Mouse (Mus musculus): ENCODE data around the gene Mc1r. TPM values are rescaled to one million over a fixed set of nuclear protein-coding genes. Genes with fewer than 3 reads are reported as not detected.

Mc1r gene
- not detected for total RNA-seq (2021)
- long read RNA-seq, experiment 1, result 0 reads
- long read RNA-seq, experiment 2, result 0 reads

DNA sequence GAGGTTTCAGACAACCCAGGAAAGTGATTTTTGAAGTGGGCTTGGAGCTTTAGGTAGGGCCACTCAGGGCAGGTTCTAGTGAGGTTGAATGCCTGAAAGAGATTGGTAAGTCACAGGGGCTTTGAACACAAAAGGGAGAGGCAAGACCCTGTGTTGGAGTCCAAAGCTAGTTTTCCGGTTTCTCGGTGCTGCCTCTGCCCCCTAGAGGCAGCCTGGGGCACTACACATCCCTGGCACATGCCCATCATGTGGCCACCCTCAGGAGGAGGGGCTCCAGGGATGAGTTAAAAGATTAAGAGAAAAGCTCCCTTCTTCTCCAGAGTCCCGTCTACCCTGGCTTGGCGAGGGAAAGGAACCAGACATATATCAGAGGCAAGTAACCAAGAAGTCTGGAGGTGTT, at the start of gene Mc1r:
Gene Mc1r, plus strand, starts transcription at position 322 of the 400 bp plus-strand sequence.
- DNase-seq (ENCODE audit: low spot score in 2 of 2), result peak; percentile 56 to 61

DNA sequence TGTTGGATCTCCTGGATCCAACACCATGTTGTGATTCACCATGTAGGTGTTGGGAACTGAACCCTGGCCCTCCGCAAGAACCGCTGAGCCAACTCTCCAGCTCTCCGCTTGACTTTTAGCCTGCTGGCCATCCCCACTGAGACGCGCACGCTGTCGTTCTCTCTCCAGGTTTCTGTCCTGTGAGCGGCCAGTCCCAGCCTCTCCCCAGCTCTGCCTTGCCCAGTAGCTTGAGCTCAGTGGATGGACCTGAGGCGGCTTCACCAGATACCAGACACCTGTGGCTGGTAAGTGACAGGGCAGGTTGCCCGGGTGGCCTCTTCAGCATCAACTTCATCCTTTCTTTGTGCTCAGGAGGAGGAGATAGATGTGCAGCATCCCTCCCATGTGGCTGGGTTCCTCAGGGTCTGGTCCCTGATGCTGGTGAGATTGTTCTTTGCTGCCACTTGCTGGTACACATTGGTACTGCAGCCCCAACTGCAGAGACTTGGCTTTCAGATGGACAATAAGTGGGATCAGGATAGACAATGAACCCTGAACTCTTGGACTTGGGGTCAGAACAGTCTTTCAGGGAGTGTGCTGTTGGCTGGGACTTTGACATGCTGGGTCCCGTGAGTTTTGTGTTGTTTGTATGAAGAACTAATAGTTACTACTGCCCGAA, 45.7 kb upstream of the Mc1r start:
- peak; percentile 75 to 82 for DNase-seq (ENCODE audit: low spot score in 2 of 2)

DNA sequence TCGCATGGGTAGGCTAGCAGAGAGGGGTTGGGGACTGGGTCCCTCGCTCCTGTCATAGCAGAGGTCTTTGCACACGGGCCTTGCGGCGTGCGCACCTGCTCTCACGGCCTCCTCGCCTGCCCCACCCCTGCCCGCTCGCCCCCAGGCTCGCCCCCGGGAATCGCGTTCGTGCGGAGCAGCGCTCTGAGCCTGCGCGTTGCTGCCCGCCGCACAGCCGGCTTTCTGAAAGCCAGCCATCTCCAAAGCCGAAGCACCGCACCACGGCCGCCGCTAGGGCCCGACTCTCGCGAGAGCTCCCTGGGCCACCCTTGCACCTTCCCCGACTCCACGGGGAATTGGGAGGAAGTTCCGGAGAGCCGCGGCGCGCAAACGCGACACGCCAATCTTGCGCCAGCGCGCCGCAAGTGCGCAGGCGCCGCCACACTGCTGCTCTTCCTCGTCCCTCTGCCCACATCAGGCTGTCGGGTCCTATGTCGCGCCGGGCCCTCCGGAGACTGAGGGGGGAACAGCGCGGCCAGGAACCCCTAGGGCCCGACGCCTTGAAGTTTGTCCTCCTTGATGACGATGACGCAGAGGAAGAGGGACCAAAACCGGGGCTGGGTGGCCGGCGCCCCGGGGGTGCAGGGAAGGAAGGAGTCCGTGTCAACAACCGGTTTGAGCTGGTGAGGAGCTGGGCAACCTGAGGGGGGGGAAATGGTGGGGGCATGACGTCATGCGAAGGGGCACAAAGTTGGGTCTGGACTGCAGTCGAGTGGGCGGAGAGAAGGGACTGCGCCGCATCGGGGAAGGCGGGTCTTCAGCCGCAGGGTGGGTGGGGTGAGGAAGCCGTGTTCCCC, 33.3 kb upstream of the Mc1r start, which contains the start of gene Tcf25:
Gene Tcf25, plus strand, starts transcription at position 351 of the 836 bp plus-strand sequence.
- peak; percentile 91 to 94 for DNase-seq (ENCODE audit: low spot score in 2 of 2)

DNA sequence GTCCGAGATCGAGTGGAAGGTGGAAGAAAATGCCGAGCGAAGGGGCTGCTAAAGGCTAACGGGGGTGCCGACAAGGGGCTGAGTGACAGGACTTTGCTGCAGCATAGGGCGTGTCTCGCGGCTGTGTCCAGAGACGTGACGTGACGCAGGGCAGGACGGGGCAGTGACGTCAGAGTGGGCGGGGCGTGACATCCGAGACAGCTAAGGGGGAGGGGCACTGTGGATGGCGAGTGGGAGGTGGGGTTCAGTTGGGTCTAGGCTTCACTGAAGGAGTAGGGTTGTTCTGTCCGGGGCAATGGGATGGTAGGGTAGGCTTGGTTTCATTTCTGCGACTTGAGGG, 32.7 kb upstream of the Mc1r start:
- DNase-seq (ENCODE audit: low spot score in 2 of 2), result peak; percentile 97

DNA sequence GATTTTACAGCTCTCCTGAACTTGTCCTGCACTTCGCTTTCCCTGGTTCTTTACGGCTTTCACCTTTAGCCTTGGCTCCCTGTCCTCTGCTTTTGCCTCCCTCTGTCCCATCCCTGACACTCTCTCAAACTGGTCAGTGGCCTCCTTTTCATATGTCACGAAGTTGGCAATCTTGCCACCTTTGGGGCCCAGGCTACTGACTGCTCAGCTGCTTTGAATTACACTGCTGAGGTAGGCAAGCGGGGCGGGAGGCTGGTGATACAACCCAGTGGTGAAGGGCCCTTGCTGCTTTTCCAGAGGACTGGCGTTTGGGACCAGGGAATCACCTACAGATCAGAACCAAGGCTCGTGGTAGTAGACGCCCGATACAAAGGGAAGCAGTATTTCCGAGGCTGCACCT, 31.2 kb upstream of the Mc1r start:
- no peak for DNase-seq (ENCODE audit: low spot score in 2 of 2)

DNA sequence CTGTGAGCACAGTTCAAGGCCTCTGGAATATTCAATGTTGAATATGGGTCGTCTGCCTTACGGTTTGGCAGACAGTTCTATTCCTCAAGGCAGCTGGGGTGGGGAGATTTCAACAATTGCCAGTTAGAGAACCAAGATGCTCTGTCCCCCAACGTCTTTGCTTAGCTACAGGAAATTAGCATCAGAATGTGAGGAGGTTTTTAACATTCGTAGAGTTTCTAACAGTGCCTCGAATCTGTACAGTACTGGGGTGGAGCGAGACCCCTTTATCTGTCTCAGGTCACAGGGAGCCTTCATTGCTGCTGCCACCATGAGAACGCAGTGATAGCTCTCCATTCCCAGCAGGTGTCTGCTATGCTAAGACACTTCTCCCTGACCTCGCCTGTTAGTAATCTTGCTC, 30.8 kb upstream of the Mc1r start:
- DNase-seq (ENCODE audit: low spot score in 2 of 2), result no peak

DNA sequence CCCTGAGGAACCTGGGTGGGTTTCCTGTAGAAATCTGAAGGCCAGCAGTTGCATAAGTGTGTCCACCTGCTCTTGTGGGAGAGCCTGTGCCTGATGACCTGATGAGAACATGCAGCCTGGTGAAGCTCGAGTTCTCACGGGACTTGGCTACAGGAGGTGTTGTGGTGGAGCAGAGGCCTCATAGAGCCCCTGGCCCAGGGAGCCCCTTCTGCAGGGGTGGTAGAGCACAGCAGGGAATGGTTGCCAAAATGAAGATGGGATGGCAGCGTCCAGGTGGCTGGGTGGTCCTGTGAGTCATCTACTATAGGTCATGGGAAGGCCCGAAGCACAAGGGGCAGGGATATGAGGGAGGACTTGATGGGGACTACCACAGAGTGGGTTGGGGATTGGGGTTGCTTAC, 25.2 kb upstream of the Mc1r start:
- DNase-seq (ENCODE audit: low spot score in 2 of 2), result no peak

DNA sequence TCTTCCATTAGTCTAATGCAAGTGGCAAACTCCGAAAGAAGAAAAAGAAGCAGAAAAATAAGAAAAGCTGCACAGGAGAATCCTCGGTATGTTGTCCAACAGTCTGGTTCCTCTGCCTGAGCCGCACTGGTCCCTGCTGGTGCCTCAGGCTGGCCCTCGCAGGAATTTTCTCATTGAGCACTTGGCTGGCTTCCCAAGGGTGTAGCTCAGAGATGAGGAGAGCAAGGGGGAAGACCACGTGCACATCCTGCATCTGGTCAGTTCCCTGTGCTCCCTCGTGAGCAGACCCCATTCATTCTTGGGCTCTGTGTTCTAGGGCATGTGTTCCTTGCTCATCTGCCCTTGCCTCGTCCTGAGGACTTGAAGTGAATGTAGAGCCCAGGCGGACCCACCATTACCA, 24.4 kb upstream of the Mc1r start:
- DNase-seq (ENCODE audit: low spot score in 2 of 2), result no peak

DNA sequence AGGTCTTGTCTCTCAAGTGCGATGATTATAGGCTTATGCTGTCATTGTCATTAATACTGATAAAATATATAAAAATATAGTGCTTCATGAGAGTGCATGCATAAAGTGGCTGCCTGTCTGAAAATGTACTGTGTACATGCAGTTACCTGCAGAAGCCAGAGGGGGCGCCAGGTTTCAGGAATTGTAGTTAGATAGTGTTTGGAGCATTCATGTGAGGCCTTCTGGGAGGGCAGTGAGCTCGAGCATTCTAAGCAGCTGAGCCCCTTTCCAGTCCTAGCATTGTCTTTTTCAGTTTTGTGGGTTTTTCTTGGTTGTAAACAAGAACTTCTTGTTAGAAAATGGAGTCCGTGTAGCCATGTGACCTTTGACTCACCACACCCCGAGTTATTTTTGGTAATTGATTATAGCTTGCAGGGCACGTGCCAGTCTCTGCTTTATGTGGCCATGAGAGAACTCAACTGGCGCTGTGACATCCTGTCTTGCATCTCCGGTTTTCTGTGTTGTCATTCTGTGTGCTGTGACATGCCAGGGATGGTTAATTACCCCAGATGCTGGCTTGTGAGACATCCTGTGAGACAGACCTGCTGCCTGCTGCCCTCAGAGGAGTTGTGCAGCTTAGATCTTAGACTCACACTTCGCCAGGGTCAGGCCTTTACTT, 21.9 kb upstream of the Mc1r start:
- DNase-seq (ENCODE audit: low spot score in 2 of 2), result no peak

DNA sequence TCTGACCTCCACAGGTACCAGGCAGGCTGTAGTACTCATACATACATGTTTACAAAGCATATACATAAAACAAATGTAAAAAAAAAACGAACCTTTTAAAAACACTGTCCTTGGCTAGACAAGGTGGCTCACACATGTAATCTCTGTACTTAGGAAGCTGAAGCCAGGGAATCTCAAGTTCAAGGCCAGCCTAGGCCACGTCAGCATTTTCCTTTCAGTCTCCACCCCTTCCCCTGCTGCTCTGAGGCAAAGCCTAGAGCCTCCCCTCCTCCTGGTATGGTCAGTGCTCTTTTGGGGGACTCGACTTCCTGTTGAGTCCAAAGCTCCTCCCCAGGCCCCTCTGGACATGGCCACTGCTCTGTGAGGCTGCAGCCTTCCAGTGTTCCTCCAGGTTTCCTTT, 19.9 kb upstream of the Mc1r start:
- DNase-seq (ENCODE audit: low spot score in 2 of 2), result no peak

DNA sequence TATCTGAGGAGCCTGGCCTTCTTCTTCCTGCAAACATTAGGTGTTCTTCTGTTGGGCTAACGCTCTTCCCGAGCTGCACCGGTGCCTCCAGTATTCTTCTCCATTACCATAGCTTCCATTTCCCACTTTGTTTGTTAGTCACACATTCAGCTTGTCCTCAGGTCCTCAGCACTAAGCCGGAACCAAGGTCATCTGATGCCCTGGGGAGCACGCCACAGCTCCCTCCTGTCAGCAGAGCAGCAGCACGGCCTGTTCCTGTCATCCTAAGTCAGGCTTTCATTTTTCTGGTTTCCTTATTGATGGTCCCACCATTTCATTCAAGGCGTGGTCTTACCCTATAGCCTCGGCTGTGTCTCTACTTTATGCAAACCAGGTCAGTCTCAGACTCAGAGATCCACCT, 19.1 kb upstream of the Mc1r start:
- DNase-seq (ENCODE audit: low spot score in 2 of 2), result no peak

DNA sequence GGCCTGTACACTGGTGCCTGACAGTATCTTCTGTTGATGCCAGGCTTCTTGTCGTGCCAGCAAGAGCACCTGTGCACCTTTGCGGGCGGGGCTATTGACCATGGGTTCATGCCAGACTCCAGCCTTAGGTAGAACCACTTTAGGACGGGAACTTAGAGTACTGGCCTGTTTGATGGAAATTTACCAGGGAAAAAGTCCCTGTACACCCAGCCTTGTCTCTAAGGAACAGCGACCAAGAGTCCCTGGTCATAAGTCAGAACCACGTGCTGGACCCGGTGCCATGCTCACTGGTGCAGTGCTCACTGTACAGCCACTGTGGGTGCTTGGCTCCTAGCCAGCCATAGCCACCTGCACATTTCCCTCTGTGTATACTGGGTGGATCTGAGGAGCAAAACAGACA, 17.9 kb upstream of the Mc1r start:
- DNase-seq (ENCODE audit: low spot score in 2 of 2), result no peak

DNA sequence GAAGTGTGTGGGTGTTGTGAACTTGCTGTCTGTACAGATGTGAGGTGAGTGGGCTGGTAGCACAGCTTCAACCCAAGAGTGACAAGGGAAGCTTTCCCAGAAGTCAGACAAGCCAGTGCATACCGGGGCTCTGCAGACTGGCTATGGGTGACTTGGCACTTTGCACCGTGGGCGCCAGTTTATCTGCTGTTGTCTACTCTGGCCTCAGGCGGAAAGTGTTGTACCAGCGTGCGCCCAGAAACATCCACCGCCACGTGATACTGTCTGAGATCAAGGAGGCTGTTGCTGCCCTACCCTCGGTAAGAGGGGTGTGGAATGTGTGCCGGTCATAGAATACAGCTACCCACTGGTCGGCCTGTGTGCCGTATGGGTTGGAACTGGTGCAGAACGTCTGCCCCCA, 8.6 kb upstream of the Mc1r start:
- no peak for DNase-seq (ENCODE audit: low spot score in 2 of 2)

DNA sequence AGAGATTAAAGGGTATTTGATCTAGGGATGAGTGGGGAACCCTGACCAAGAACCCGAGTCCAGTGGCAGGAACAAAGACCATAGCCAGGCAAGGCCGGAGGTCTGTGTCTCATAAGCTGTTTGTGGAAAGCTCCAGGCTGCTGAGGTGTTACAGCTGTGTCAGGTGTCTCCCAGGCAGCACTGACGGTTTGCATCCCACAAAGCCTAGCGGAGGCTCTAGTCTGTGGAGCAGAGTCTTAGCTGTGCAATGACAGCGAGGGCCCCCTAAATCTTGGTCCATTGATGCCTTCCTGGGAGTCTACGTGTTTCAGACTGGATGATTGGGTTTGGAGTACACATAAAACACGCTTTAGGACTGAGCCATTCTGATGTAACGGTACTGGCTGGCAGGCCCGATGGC, 5.0 kb upstream of the Mc1r start:
- no peak for DNase-seq (ENCODE audit: low spot score in 2 of 2)

DNA sequence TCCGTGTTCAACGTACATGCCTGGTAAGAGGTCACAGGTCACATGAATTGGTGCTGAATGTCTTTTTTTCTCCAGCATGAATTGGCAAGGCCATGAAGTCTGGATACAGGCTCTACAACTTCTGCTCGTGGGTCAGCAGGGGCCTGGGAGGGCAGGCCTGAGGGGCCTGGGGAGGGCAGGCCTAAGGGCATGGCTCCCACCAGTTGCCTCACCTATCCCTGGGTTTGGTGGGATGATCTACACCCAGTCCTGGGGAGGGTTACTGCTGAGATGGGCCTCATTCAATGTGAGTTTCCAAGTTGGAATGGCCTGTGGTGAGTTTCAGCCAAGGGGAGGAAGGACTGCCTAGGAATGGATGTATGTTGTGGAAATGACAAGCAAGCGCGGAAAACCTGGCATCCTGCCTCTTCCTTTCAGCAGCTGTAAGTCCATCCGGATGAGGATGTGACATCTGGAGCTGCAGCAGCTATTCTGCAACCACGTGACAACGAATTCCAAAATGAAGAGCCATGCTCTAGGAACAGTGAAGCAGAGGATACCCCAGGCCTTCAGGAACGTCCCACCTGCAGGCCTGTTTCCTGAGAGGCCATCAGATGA, 4.1 kb upstream of the Mc1r start:
- no peak for DNase-seq (ENCODE audit: low spot score in 2 of 2)

DNA sequence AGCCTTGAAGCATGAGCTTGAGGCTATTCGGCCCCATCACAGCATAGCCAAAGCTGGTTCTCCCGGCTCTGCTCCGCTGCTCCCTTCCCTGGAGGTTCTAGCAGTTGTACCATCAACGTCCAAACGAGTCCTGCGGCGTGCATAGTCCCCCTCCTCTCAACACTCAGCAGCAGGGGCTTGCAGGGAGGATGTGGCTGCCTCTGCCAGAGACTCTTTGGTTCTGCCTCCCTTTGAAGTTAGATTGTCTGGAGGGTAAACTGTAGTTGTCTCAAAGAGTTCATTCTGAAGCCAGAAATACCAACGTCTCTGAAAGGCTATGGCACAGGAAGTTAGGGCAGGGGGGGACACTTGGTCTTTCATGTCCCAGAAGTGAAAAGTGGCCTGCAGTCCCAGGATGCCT, 2.4 kb upstream of the Mc1r start:
- no peak for DNase-seq (ENCODE audit: low spot score in 2 of 2)

DNA sequence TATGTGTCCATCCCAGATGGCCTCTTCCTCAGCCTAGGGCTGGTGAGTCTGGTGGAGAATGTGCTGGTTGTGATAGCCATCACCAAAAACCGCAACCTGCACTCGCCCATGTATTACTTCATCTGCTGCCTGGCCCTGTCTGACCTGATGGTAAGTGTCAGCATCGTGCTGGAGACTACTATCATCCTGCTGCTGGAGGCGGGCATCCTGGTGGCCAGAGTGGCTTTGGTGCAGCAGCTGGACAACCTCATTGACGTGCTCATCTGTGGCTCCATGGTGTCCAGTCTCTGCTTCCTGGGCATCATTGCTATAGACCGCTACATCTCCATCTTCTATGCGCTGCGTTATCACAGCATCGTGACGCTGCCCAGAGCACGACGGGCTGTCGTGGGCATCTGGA, 705 bp downstream of the Mc1r start:
- no peak for DNase-seq (ENCODE audit: low spot score in 2 of 2)

DNA sequence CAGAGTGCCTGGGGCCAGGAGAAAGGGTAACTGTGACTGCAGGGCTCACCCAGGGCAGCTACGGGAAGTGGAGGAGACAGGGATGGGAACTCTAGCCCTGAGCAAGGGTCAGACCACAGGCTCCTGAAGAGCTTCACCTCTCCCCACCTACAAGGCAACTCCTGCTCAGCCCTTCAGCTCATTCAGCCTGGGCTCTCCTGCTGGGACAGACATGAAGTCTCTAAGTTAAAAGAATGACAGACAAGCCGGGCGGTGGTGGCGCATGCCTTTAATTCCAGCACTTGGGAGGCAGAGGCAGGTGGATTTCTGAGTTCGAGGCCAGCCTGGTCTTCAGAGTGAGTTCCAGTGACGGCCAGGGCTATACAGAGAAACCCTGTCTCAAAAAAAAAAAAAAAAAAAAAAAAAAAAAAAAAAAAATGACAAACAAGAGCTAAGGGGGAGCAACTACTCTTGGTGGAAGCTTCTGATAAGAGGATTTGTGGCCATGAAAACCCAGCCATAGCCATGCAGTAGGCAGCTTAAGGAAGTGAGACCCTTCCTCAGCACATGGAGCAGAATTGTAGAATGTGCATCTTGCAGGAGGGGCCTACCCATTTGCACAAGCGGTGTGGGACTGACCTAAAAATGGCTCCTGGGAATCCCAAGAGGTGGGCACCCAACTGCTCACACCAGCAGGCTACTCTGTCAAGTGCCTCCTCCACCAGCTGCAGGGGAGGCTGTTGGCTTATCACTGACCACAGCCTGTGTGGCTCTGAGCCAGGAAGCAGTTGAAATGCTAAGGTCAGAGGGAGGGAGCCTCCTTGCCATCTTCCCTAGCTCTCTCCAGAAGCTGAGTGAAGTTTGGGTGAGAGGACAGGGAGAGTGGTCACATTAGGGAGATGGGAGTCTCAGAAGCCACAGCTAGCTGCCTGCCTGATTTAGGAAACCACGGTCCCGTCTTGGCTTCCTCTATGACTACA, 2.0 kb downstream of the Mc1r start:
- DNase-seq (ENCODE audit: low spot score in 2 of 2), result peak; percentile 46

DNA sequence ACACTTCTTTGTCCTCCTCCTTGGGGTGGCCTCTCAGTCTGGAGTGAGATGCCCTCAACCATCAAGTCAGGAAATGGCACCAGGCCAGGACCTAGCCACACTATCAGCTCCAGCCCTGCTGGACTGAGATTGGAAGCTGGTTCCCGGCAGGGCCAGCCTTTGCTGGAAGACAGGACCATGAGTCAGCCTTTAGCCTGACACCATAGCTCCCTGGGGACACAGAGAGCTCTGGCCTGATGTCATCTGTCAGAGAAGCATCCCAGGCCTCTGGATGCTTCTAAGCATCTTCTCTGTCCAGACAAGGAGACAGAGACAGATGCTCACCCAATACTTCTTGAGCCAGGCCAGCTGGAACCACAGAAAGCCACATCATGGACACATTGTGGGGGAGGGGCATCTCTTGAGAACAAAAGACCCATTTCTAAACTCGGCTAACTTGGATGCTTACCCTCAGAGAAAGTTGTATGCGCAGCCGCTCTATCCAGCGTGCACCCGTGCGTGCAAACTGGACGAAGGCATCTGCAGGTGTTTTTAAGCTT, 3.2 kb downstream of the Mc1r start:
- DNase-seq (ENCODE audit: low spot score in 2 of 2), result peak in 1 of 2 experiments; percentile 45

DNA sequence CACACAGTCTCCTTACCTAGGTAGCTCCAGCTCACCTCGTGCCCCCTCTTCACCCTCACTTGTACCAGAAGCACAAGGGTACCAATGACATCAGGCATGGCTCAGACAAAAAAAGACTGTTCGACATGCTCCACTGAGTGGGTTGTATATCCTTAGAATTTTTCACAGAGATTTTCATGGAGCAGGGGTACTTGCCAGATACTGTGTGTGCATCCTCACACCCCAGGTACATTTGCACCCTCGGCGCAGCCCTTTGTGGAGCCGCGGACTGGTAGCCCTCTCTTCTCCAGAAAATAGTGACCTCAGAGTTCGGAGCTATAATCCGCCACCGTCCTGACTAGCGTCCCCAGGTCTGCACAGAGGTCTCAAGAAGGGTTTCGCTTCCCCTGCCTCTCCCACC, 3.9 kb downstream of the Mc1r start:
- no peak for DNase-seq (ENCODE audit: low spot score in 2 of 2)

All from adrenal gland, adult 18-20 months (tissue).